Mouse (Mus musculus) limb, embryonic 14.5 days (tissue): ENCODE results near the gene Mydgf. TPM values are rescaled to one million over a fixed set of nuclear protein-coding genes. Genes with fewer than 3 reads are reported as not detected.

Experiments
- ATAC-seq: fragments of 200-750 bp; cut with Nextera tagmentation; 2 replicates; pipeline ENCODE4 v1.8.0; 2017; ENCODE audit warnings: low read depth, moderate number of reproducible peaks, moderate TSS enrichment; ENCODE audit not compliant: low FRiP score
- DNase-seq: peaks from one replicate; pipeline ENCODE4 v3.0.0-alpha.2; 2015; ENCODE audit warnings: low spot score
- H3K27ac ChIP-seq: fragments of 300-500 bp; sonication (generic); replicated peaks from 2 replicates; pipeline ENCODE4 v1.5.1; 2014; ENCODE audit warnings: low read depth, mild to moderate bottlenecking, low read length, moderate library complexity, mixed read lengths
- H3K27me3 ChIP-seq: fragments of 300-500 bp; sonication (generic); 2 replicates; pipeline ENCODE4 v1.6.1; 2014; ENCODE audit warnings: low read length, mixed read lengths; ENCODE audit not compliant: control insufficient read depth, insufficient read depth
- H3K36me3 ChIP-seq: fragments of 300-500 bp; sonication (generic); 2 replicates; pipeline ENCODE4 v1.6.1; 2014; ENCODE audit warnings: mild to moderate bottlenecking, low read length, moderate library complexity, mixed read lengths; ENCODE audit not compliant: control insufficient read depth, insufficient read depth
- H3K4me1 ChIP-seq: fragments of 300-500 bp; sonication (generic); 2 replicates; pipeline ENCODE4 v1.6.1; 2014; ENCODE audit warnings: antibody characterized with exemption, low read length, mixed read lengths; ENCODE audit not compliant: control insufficient read depth, insufficient read depth
- H3K4me2 ChIP-seq: fragments of 300-500 bp; sonication (generic); replicated peaks from 2 replicates; pipeline ENCODE4 v1.6.1; 2014; ENCODE audit warnings: low read depth, mild to moderate bottlenecking, low read length, moderate library complexity; ENCODE audit not compliant: severe bottlenecking
- H3K4me3 ChIP-seq: fragments of 300-500 bp; sonication (generic); replicated peaks from 2 replicates; pipeline ENCODE4 v1.5.1; 2014; ENCODE audit warnings: low read length
- H3K9ac ChIP-seq: fragments of 300-500 bp; sonication (generic); 2 replicates; pipeline ENCODE4 v1.6.1; 2014; ENCODE audit warnings: mild to moderate bottlenecking, low read depth, low read length, moderate library complexity; ENCODE audit not compliant: severe bottlenecking
- H3K9me3 ChIP-seq: fragments of 300-500 bp; sonication (generic); 2 replicates; pipeline ENCODE4 v1.6.1; 2016; ENCODE audit warnings: low read length; ENCODE audit not compliant: control insufficient read depth
- POLR2A ChIP-seq: fragments of 200-500 bp; IDR thresholded peaks from 2 replicates; pipeline ENCODE4 v1.8.0; 2012; ENCODE audit warnings: inconsistent platforms, mild to moderate bottlenecking, moderate library complexity, borderline replicate concordance; ENCODE audit not compliant: insufficient read depth, insufficient read length; ENCODE audit errors: extremely low read depth
- WGBS: fragments of 180-500 bp; shearing (Covaris S2); extraction: QIAGEN DNeasy Blood & Tissue Kit; methylation state at CpG from one replicate; pipeline ENCODE4 v1.1.7; 2014; 5-methylcytosine and 5-hydroxymethylcytosine counted together
- microRNA-seq: library from miRNA; unstranded; fragments of <30 nt; microRNA quantifications from one replicate; pipeline ENCODE4, GENCODE M21; 2016
- polyA plus RNA-seq, 2 experiments: library from polyadenylated mRNA; depleted of rRNA in 1 of 2; stranded (reverse) in 1 of 2; unstranded in 1 of 2; fragments of >200 nt; fragmentation: Nextera tagmentation in 1 of 2; extraction: Ambion mirVana in 1 of 2; gene quantifications; 2 replicates each; pipeline versions ENCODE4 v1.2.1 to v1.2.3; 2012 to 2014

Mydgf gene
- polyA plus RNA-seq, 2 experiments, result 83.2 to 99.7 TPM

GRCm38 (mm10) chr17:56131814-56132213, 51.9 kb downstream of the Mydgf start:
- H3K27ac ChIP-seq, result no peak overlapping the region
- ATAC-seq (no peak), DNase-seq (no peak)
- no peak overlapping the region for H3K9ac ChIP-seq
- no peak overlapping the region for H3K4me2 ChIP-seq
- H3K27me3 ChIP-seq, result 0 out of 2 replicates have a peak, but pooled peaks cover under 1% of the 10 kb centered on the region
- no peaks in the 10 kb centered on the region for H3K9me3 ChIP-seq
- TF ChIP-seq POLR2A, result no peak
- no peak overlapping the region for H3K4me3 ChIP-seq
- WGBS, result 51% methylated on average over 7 of the region's 7 CpGs
- H3K36me3 ChIP-seq, result no peaks in the 10 kb centered on the region
- peaks cover 8% of the 10 kb centered on the region; the same call in 1 of the 2 replicates for H3K4me1 ChIP-seq

- no peak overlapping the region for H3K4me3 ChIP-seq
- WGBS, result 91% methylated on average over 10 of the region's 10 CpGs
- no peak overlapping the region for H3K9ac ChIP-seq
- no peak for TF ChIP-seq POLR2A
- H3K36me3 ChIP-seq, result no peaks in the 10 kb centered on the region
- H3K27me3 ChIP-seq, result no peaks in the 10 kb centered on the region
- no peak for DNase-seq
- no peak for ATAC-seq
- H3K4me1 ChIP-seq, result peaks cover 8% of the 10 kb centered on the region; the same call in 1 of the 2 replicates
- no peaks in the 10 kb centered on the region for H3K9me3 ChIP-seq
- H3K4me2 ChIP-seq, result no peak overlapping the region
- H3K27ac ChIP-seq, result no peak overlapping the region
Observed at GRCm38 (mm10) chr17:56131136-56131535, 52.6 kb downstream of the Mydgf start.

- WGBS, result 71% methylated on average over 15 of the region's 15 CpGs
- H3K27ac ChIP-seq, result no peak overlapping the region
- H3K4me1 ChIP-seq, result no peaks in the 10 kb centered on the region; the same call in 1 of the 2 replicates
- no peak overlapping the region for H3K4me3 ChIP-seq
- DNase-seq (no peak), ATAC-seq (no peak)
- H3K27me3 ChIP-seq, result peaks cover 21% of the 10 kb centered on the region
- H3K4me2 ChIP-seq, result no peak overlapping the region
- no peaks in the 10 kb centered on the region; the same call in 1 of the 2 replicates for H3K9me3 ChIP-seq
- TF ChIP-seq POLR2A, result no peak
- H3K9ac ChIP-seq, result no peak overlapping the region
- H3K36me3 ChIP-seq, result no peaks in the 10 kb centered on the region
Observed at GRCm38 (mm10) chr17:56128246-56128645, 55.5 kb downstream of the Mydgf start.

- Histone ChIP-seq H3K9me3 (peaks cover 11% of the 10 kb centered on the region), H3K27me3 (peaks cover 41% of the 10 kb centered on the region), H3K36me3 (no peaks in the 10 kb centered on the region), H3K4me2 (no peak overlapping the region), H3K4me3 (no peak overlapping the region), H3K9ac (no peak overlapping the region), H3K4me1 (no peaks in the 10 kb centered on the region; the same call in 1 of the 2 replicates), H3K27ac (no peak overlapping the region)
- 65% methylated on average over 11 of the region's 11 CpGs for WGBS
- TF ChIP-seq POLR2A, result no peak
- no peak for DNase-seq
- no peak for ATAC-seq
Observed at GRCm38 (mm10) chr17:56126175-56126574, 57.5 kb downstream of the Mydgf start.

Small RNA genes lying within 50 kb of the gene (microRNA-seq; reads per million reads assigned to microRNA genes)
- not detected for gene Gm44397

Other genes with a start within 250 kb of the Mydgf start
- gene Zfp119b, start 234.4 kb downstream of the Mydgf start, polyA plus RNA-seq (2012; rRNA removed), result 1.9 and 3.5 TPM in 2 replicates
- gene Zfp119b, start 234.4 kb downstream of the Mydgf start, polyA plus RNA-seq (2014; fragmentation: Nextera tagmentation; extraction: Ambion mirVana), result 7.1 and 8.3 TPM in 2 replicates
- gene Ebi3, start 231.3 kb downstream of the Mydgf start, polyA plus RNA-seq (2012; rRNA removed), result 2.3 and 2.8 TPM in 2 replicates
- gene Ebi3, start 231.3 kb downstream of the Mydgf start, polyA plus RNA-seq (2014; fragmentation: Nextera tagmentation; extraction: Ambion mirVana), result 1.7 and 2.2 TPM in 2 replicates
- 9.3 and 13.3 TPM in 2 replicates for gene Yju2, start 224.8 kb downstream of the Mydgf start, polyA plus RNA-seq (2012; rRNA removed)
- gene Yju2, start 224.8 kb downstream of the Mydgf start, polyA plus RNA-seq (2014; fragmentation: Nextera tagmentation; extraction: Ambion mirVana), result 16.7 and 19.2 TPM in 2 replicates
- 58.0 and 77.5 TPM in 2 replicates for gene Shd, start 213.5 kb downstream of the Mydgf start, polyA plus RNA-seq (2012; rRNA removed)
- gene Shd, start 213.5 kb downstream of the Mydgf start, polyA plus RNA-seq (2014; fragmentation: Nextera tagmentation; extraction: Ambion mirVana), result 25.8 and 33.7 TPM in 2 replicates
- gene Fsd1, start 197.4 kb downstream of the Mydgf start, polyA plus RNA-seq (2012; rRNA removed), result 27.5 and 29.4 TPM in 2 replicates
- 14.2 and 18.7 TPM in 2 replicates for gene Fsd1, start 197.4 kb downstream of the Mydgf start, polyA plus RNA-seq (2014; fragmentation: Nextera tagmentation; extraction: Ambion mirVana)
- 14.7 TPM in 2 replicates for gene Stap2, start 178.3 kb downstream of the Mydgf start, polyA plus RNA-seq (2012; rRNA removed)
- 14.4 and 18.7 TPM in 2 replicates for gene Stap2, start 178.3 kb downstream of the Mydgf start, polyA plus RNA-seq (2014; fragmentation: Nextera tagmentation; extraction: Ambion mirVana)
- 118 and 148 TPM in 2 replicates for gene Mpnd, start 178.2 kb downstream of the Mydgf start, polyA plus RNA-seq (2012; rRNA removed)
- 101 and 114 TPM in 2 replicates for gene Mpnd, start 178.2 kb downstream of the Mydgf start, polyA plus RNA-seq (2014; fragmentation: Nextera tagmentation; extraction: Ambion mirVana)
- 176 and 194 TPM in 2 replicates for gene Sh3gl1, start 147.3 kb downstream of the Mydgf start, polyA plus RNA-seq (2012; rRNA removed)
- 166 and 178 TPM in 2 replicates for gene Sh3gl1, start 147.3 kb downstream of the Mydgf start, polyA plus RNA-seq (2014; fragmentation: Nextera tagmentation; extraction: Ambion mirVana)
- 22.8 and 25.1 TPM in 2 replicates for gene Chaf1a, start 143.5 kb downstream of the Mydgf start, polyA plus RNA-seq (2012; rRNA removed)
- 18.4 and 19.3 TPM in 2 replicates for gene Chaf1a, start 143.5 kb downstream of the Mydgf start, polyA plus RNA-seq (2014; fragmentation: Nextera tagmentation; extraction: Ambion mirVana)
- gene Ubxn6, start 108.9 kb downstream of the Mydgf start, polyA plus RNA-seq (2012; rRNA removed), result 61.9 and 82.9 TPM in 2 replicates
- gene Ubxn6, start 108.9 kb downstream of the Mydgf start, polyA plus RNA-seq (2014; fragmentation: Nextera tagmentation; extraction: Ambion mirVana), result 36.4 and 43.1 TPM in 2 replicates
- gene Hdgfl2, start 104.3 kb downstream of the Mydgf start, polyA plus RNA-seq (2012; rRNA removed), result 82.3 and 118 TPM in 2 replicates
- 84.9 and 104 TPM in 2 replicates for gene Hdgfl2, start 104.3 kb downstream of the Mydgf start, polyA plus RNA-seq (2014; fragmentation: Nextera tagmentation; extraction: Ambion mirVana)
- gene Plin4, start 74.1 kb downstream of the Mydgf start, polyA plus RNA-seq (2012; rRNA removed), result 0.04 and 0.09 TPM in 2 replicates
- 0.07 and 0.11 TPM in 2 replicates for gene Plin4, start 74.1 kb downstream of the Mydgf start, polyA plus RNA-seq (2014; fragmentation: Nextera tagmentation; extraction: Ambion mirVana)
- not detected in 2 replicates for gene Plin5, start 66.3 kb downstream of the Mydgf start, polyA plus RNA-seq (2012; rRNA removed)
- 0.10 and 0.17 TPM in 2 replicates for gene Plin5, start 66.3 kb downstream of the Mydgf start, polyA plus RNA-seq (2014; fragmentation: Nextera tagmentation; extraction: Ambion mirVana)
- 0.27 and 0.29 TPM in 2 replicates for gene Lrg1, start 61.9 kb downstream of the Mydgf start, polyA plus RNA-seq (2012; rRNA removed)
- 0.43 and 0.51 TPM in 2 replicates for gene Lrg1, start 61.9 kb downstream of the Mydgf start, polyA plus RNA-seq (2014; fragmentation: Nextera tagmentation; extraction: Ambion mirVana)
- gene Sema6b, start 43.6 kb downstream of the Mydgf start, polyA plus RNA-seq (2012; rRNA removed), result 10.5 and 13.4 TPM in 2 replicates
- gene Sema6b, start 43.6 kb downstream of the Mydgf start, polyA plus RNA-seq (2014; fragmentation: Nextera tagmentation; extraction: Ambion mirVana), result 3.1 and 3.8 TPM in 2 replicates
- gene Tnfaip8l1, start 21.4 kb downstream of the Mydgf start, polyA plus RNA-seq (2012; rRNA removed), result 9.3 and 10.3 TPM in 2 replicates
- 11.6 and 11.7 TPM in 2 replicates for gene Tnfaip8l1, start 21.4 kb downstream of the Mydgf start, polyA plus RNA-seq (2014; fragmentation: Nextera tagmentation; extraction: Ambion mirVana)
- 54.3 and 69.6 TPM in 2 replicates for gene Dpp9, start 35.0 kb upstream of the Mydgf start, polyA plus RNA-seq (2012; rRNA removed)
- 33.9 and 37.7 TPM in 2 replicates for gene Dpp9, start 35.0 kb upstream of the Mydgf start, polyA plus RNA-seq (2014; fragmentation: Nextera tagmentation; extraction: Ambion mirVana)
- 14.5 and 18.4 TPM in 2 replicates for gene Fem1a, start 72.9 kb upstream of the Mydgf start, polyA plus RNA-seq (2012; rRNA removed)
- 16.0 and 17.4 TPM in 2 replicates for gene Fem1a, start 72.9 kb upstream of the Mydgf start, polyA plus RNA-seq (2014; fragmentation: Nextera tagmentation; extraction: Ambion mirVana)
- gene Ticam1, start 92.9 kb upstream of the Mydgf start, polyA plus RNA-seq (2012; rRNA removed), result 12.5 and 16.5 TPM in 2 replicates
- 8.2 and 8.7 TPM in 2 replicates for gene Ticam1, start 92.9 kb upstream of the Mydgf start, polyA plus RNA-seq (2014; fragmentation: Nextera tagmentation; extraction: Ambion mirVana)
- 41.0 and 44.1 TPM in 2 replicates for gene Plin3, start 109.0 kb upstream of the Mydgf start, polyA plus RNA-seq (2012; rRNA removed)
- gene Plin3, start 109.0 kb upstream of the Mydgf start, polyA plus RNA-seq (2014; fragmentation: Nextera tagmentation; extraction: Ambion mirVana), result 90.1 and 90.3 TPM in 2 replicates
- not detected in 2 replicates for gene Arrdc5, start 116.4 kb upstream of the Mydgf start, polyA plus RNA-seq (2012; rRNA removed)
- not detected in 2 replicates for gene Arrdc5, start 116.4 kb upstream of the Mydgf start, polyA plus RNA-seq (2014; fragmentation: Nextera tagmentation; extraction: Ambion mirVana)
- gene Uhrf1, start 119.4 kb upstream of the Mydgf start, polyA plus RNA-seq (2012; rRNA removed), result 105 and 116 TPM in 2 replicates
- gene Uhrf1, start 119.4 kb upstream of the Mydgf start, polyA plus RNA-seq (2014; fragmentation: Nextera tagmentation; extraction: Ambion mirVana), result 89.0 and 93.9 TPM in 2 replicates
- 36.4 and 47.3 TPM in 2 replicates for gene Kdm4b, start 142.1 kb upstream of the Mydgf start, polyA plus RNA-seq (2012; rRNA removed)
- 36.0 and 37.0 TPM in 2 replicates for gene Kdm4b, start 142.1 kb upstream of the Mydgf start, polyA plus RNA-seq (2014; fragmentation: Nextera tagmentation; extraction: Ambion mirVana)